In genomic region chr1:156957360-156957759, GRCm38 (mm10) we compare ENCODE assay signal across 20 mouse cellular contexts.
"Had no signal": no experiment of that assay in that cellular context is flagged by ENCODE, and none has a peak within 500 bp of the region (broad histone marks: within the 10 kb centered on the region; RNA-seq: fewer than 3 reads in every experiment).

No protein-coding gene starts in this region.

- H3K9me3 ChIP-seq: megakaryocyte, embryonic 14.5 days; midbrain, embryonic 13.5 days; midbrain, embryonic 15.5 days; neural tube, embryonic 13.5 days; neural tube, embryonic 15.5 days; stomach, embryonic 15.5 days had no signal

- H3K4me3 ChIP-seq: megakaryocyte, embryonic 14.5 days; midbrain, embryonic 13.5 days; midbrain, embryonic 15.5 days; neural tube, embryonic 13.5 days; neural tube, embryonic 15.5 days; stomach, embryonic 15.5 days had no signal

- H3K4me1 ChIP-seq: midbrain, embryonic 13.5 days; neural tube, embryonic 13.5 days; neural tube, embryonic 15.5 days had no signal

- H3K27ac ChIP-seq: macrophage; midbrain, embryonic 13.5 days; midbrain, embryonic 15.5 days; neural tube, embryonic 13.5 days; neural tube, embryonic 15.5 days; stomach, embryonic 15.5 days; stomach, postnatal 0 days had no signal

- H3K9ac ChIP-seq: lung, embryonic 14.5 days; midbrain, embryonic 13.5 days; midbrain, embryonic 15.5 days; neural tube, embryonic 13.5 days; neural tube, embryonic 15.5 days; stomach, embryonic 15.5 days had no signal

- ATAC-seq: midbrain, embryonic 13.5 days; midbrain, embryonic 15.5 days had no signal

- DNase-seq: lung, adult 18-20 months; lung, embryonic 14.5 days; lung, postnatal 14 days; lung, postnatal 36 days; retina, postnatal 1 day; right cerebral cortex, adult 18-20 months; right cerebral cortex, postnatal 25 days; right cerebral cortex, postnatal 4 days; thymus, adult 2 months; thymus, postnatal 25 days; thymus, postnatal 4 days had no signal

- H3K4me2 ChIP-seq: lung, embryonic 14.5 days; midbrain, embryonic 11.5 days; midbrain, embryonic 13.5 days; midbrain, embryonic 15.5 days; neural tube, embryonic 13.5 days; neural tube, embryonic 15.5 days had no signal

- H3K36me3 ChIP-seq: midbrain, embryonic 13.5 days; midbrain, embryonic 15.5 days; neural tube, embryonic 13.5 days; neural tube, embryonic 15.5 days; stomach, embryonic 15.5 days had no signal

- H3K27me3 ChIP-seq: megakaryocyte, embryonic 14.5 days; midbrain, embryonic 13.5 days; midbrain, embryonic 15.5 days; neural tube, embryonic 13.5 days; neural tube, embryonic 15.5 days; stomach, embryonic 15.5 days had no signal
